Mouse (Mus musculus) cerebellum, adult 8-10 months (tissue): ENCODE results near the gene Tspan5.

Experiments
- DNase-seq: peaks from one replicate; pipeline ENCODE4 v3.0.0; 2022

Tspan5 gene

GRCm38 (mm10) chr3:138741649-138742565 is at the start of gene Tspan5:
Gene Tspan5 (plus strand): TSS chr3:138742195.
- peak; percentile 78 for DNase-seq

DNA sequence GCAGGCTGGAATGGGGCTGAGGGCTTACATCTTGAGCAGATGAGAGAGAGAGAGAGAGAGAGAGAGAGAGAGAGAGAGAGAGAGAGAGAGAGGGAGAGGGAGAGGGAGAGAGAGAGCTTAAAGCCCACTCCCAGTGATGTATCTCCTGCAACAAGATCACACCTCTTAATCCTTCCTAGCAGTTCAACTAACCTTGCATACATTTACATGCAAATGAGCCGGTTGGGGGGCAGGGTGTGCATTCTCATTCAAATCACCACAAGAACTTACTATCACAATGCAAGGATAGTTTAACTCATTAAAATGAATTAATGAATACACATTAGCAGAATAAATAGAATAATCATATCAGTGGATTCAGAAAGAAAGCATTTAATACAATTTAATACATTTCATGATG is 49.7 kb upstream of the Tspan5 start:
- DNase-seq, result no peak

GRCm38 (mm10) chr3:138703399-138703798 is 38.6 kb upstream of the Tspan5 start:
- no peak for DNase-seq

DNA sequence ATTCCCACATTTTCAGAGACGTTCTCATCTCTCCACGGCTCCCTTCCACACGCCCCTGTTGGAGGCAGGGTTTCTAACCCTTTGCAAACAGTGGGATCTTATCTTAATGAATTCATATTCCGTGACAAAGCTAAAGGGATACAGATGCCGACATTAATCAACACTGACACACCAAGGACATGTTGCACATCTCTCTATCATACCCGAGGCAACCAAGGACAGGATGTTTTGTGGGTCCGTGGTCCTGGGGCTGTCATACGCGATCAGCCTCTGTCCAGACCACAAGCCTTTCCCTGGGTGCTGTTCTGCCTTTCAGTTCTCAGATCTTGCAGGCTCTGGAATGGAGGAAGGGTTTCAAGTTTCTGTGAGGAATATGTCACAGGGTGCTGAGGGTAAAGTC is 37.5 kb upstream of the Tspan5 start:
- DNase-seq, result no peak

DNA sequence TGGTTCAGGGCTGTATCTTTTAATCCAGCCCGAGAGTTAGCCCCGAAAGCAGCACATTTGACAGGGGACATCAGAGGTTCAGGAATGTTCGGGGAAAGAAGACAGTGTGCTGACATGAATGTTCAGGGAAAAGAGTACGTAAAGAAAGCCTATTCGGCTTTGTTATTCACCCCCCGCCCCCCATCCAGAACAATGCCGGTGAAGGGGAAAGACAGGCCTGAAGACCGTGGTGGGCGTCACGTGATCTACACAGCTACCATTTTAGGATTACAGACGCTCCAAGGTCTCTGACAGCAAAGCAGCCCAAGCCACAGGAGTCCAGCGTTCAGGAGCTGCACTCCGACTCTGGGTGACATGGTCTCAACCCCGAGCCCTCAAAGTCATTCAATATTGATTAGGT is 36.1 kb upstream of the Tspan5 start:
- DNase-seq, result no peak

DNA sequence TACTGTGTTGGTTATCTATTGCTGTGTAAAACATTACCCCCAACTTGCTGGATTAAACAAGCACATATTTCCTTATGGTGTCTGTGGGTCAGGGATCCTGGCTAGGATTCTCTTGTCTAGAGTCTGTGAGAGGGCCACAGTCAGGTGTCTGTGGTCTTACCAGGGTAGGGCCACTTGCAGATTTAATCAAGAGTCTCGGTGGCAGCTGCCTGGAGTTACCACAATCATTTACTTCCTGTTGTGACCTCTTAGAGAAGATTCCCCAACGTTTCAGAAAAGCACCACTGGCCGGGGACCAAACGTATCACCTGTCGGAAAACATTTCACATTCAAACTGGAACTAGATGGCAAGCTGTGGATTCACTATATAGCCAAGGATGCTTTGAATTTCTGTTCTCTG is 32.8 kb upstream of the Tspan5 start:
- no peak for DNase-seq

DNA sequence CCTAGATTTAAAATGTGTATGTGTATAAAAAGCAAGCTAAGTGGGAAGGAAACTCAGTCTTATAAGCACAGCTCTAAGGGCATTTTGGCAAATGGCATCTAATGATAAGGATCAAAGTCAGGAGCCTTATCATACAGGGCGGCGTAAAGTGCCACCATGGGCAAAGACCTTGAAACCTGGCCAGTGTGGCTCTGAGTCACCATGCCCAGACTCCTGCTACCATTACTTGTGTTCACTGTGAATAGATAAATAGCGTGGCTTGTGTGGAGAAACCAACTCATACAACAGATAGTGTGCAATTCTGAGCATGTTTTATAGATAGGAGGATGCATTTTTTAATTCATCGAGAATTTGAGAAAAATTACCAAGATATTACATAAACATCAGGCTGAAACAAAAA is 30.0 kb upstream of the Tspan5 start:
- no peak for DNase-seq

DNA sequence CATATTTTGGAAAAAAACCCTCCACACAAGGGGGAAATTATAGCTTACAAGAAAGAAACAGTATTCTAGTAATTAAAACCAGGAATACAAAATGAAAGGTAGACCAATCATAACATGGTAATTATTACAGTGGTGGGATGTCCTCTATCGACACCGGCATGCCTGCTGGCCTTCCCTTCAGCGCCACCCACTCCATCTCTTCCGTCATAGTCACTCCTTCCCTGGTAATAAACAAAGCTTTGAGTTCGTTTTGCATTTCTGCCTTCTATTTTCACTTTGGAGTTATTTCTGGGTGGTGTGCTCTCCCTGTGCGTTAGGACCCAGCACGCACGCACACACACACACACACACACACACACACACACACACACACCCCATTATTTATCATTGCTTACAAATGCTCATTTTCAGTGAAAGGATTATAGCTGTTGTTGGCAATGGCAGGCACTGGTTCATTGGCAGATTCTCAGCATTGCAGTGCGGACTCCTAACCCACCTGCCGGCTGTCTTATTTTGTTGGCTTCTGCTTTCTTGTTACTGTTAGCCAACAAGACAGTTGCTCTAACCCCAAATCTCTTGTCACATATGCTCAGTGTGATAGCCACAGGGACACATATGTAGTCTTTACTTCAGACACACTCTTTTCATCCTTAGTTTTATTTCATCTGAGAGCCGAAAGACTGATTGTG is 29.4 kb upstream of the Tspan5 start:
- DNase-seq, result peak; percentile 33

DNA sequence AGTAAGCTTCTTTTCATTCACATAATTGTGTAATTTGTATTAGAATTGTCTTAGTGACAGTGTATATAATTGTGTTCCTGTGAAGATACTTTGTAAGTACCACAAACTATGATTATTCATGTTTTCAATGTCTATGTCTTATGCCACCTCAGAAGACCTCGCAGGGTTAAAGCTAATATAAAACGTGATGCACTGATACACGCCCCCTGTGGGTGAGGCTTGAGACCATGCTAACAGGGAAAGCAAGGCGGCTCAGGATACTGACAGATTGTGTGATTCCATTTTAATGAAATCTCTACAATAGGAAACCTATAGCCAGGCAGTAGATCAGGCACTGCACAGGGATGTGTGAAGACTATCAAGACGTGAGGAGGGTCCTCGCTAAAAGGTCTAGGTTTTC is 28.9 kb upstream of the Tspan5 start:
- peak; percentile 29 for DNase-seq

- no peak for DNase-seq
Observed at GRCm38 (mm10) chr3:138714788-138715187, 27.2 kb upstream of the Tspan5 start.

- no peak for DNase-seq
Observed at GRCm38 (mm10) chr3:138715212-138715611, 26.8 kb upstream of the Tspan5 start.

- DNase-seq, result no peak
Observed at GRCm38 (mm10) chr3:138717040-138717439, 25.0 kb upstream of the Tspan5 start.

DNA sequence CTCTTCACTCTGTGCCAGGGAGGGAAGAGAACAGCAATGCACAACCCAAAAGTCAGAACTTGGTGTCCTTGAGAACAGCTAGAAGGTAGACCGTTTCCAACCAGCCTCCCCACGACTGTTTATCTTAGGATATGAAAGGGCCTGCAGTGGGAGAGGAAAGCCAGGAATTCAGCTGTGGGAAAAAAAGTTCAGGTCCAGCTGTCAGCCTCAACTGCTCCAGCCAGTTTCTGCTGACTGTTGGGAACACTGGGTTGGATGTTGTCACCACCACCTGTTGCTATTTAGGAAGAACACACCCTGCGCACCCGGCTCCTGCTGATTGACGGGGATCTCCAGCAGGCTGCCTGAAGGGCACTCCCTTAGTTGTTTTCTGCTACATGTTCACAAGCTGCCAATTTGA is 19.8 kb upstream of the Tspan5 start:
- no peak for DNase-seq

- no peak for DNase-seq
Observed at GRCm38 (mm10) chr3:138727571-138727970, 14.4 kb upstream of the Tspan5 start.

DNA sequence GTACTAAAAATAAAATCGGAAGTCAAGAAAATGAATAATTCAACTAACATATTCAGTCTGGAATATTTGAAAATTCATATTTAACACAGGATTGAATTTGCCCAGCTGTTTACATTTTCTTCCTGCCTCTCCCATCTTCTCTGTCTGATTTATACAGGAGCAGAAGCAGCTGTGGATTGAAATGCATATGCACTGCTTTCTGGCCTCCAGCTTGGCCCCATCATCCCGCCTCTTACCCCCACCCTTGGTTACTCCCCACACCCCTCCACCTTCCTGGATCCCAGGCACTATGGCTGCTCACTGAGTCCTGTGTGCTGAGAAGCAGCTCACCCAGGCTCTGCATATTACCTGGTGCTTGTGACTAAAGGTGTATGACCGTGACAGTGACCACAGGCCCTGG is 13.2 kb upstream of the Tspan5 start:
- no peak for DNase-seq

GRCm38 (mm10) chr3:138730812-138731211 is 11.2 kb upstream of the Tspan5 start:
- DNase-seq, result no peak

DNA sequence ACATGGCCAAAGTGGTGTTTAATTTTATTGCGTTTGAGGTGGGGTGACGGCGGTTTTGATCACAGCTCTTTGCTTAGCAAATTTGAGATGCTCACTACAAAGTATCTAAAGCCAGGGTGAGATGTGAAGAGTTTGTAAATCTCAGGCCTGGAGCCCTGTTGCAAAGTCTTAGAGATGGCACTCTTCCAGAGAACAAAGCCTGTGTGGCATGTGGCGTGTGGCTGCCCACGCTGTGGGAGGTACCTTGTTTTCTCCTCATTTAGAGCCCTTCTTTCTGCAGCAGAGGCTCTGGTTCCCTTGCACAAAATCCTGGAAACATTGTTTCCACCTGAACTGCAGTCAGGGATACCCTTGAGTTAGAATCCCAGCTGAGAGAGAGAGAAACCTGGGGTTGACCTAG is 6.2 kb upstream of the Tspan5 start:
- no peak for DNase-seq

DNA sequence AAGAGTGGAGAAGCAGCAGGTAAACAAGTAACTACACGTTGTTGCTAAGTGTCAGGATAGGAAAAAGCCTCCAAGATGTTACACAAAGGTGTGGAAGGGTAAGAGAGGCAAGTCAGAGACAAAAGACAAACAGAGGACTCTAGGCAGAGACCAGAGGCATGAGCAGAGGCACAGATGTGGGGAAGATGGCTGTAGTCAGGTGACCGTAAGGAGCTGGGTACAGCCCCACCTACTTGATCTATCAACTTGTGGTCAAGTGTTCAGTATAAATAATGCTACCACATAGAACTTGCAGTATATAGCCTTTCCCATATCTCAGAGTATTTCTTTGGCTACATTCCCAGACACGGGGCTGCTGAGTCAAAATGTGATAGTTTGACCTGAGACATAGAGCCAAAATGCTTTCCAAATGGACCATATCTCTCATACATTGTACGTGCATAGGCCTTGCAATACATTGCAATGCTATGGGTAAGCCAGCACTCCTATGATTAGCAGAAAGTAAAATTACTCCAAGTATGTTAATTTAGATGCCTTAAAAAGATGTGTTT is 2.8 kb upstream of the Tspan5 start:
- no peak for DNase-seq

DNA sequence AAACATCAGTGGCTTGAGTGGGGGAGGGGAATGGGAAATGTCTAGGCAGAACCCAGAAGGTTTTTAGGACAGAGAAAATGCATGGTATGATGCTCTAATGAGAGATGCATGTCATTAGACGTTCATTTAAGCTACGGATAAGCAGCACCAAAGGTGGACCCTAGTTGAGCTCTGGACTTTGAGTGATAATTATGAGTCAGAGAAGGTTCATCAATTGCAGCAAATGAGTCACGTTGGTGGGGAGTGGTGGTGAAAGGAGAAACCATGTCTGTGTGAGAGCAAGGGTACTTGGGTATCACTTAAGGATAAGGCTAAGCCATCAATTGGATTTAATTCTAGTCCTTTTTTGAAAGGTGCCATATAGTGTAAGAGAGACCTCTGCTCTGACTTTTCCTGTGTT is 1.7 kb upstream of the Tspan5 start:
- DNase-seq, result no peak

- DNase-seq, result peak; percentile 34
Observed at GRCm38 (mm10) chr3:138740843-138741540, 1.0 kb upstream of the Tspan5 start.

DNA sequence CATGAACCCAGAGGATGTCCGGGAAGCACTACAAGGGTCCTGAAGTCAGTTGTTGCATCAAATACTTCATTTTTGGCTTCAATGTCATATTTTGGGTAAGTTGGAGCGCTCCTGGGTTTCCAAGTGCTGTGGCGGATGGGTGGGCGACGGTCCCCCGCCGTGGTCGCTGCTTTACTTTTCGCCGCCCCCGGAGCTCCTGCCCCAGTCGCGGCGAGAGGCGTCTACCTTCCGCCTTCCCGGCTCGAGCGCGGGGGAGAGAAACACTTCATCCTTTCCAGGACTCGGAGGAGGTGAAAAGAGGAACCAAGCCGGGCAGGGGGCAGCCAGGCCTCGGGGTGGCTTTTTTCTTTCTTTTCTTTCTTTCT is 553 bp downstream of the Tspan5 start:
- no peak for DNase-seq

- DNase-seq, result peak; percentile 76
Observed at GRCm38 (mm10) chr3:138743061-138743671, 1.2 kb downstream of the Tspan5 start.
